Mouse (Mus musculus) T-helper 2 cell (primary cell): Measurements from ENCODE around the gene Arhgef9.

Experiments
- in situ Hi-C: fragments of 300-600 bp; cut with MboI, MseI; formaldehyde crosslinking; loops from one replicate; pipeline ENCODE4 v1.15.1; 2025; ENCODE audit warnings: high pct_unique_total_duplicates

The Arhgef9 gene

GRCm38 (mm10) chrX:95196104-95196919, at the start of gene Arhgef9:
TSS of gene Arhgef9 (minus strand) at chrX:95196856.
- in situ Hi-C loops = loop anchor here (25.0 kb wide), 1 partner anchor 284 kb away; no protein-coding TSS in a partner anchor

- in situ Hi-C loops = no loop called here
Observed at GRCm38 (mm10) chrX:95238896-95239295, 42.2 kb upstream of the Arhgef9 start.

GRCm38 (mm10) chrX:95195363-95196103, 1.1 kb downstream of the Arhgef9 start:
- in situ Hi-C loops = loop anchor here (25.0 kb wide), 1 partner anchor 283 kb away; no protein-coding TSS in a partner anchor

GRCm38 (mm10) chrX:95175978-95176377, 20.7 kb downstream of the Arhgef9 start:
- in situ Hi-C loops = loop anchor here (25.0 kb wide), 1 partner anchor 264 kb away; no protein-coding TSS in a partner anchor

GRCm38 (mm10) chrX:95166317-95166716, 30.3 kb downstream of the Arhgef9 start:
- in situ Hi-C loops = no loop called here

GRCm38 (mm10) chrX:95165671-95166127, 31.0 kb downstream of the Arhgef9 start:
- in situ Hi-C loops = no loop called here

GRCm38 (mm10) chrX:95164140-95164539, 32.5 kb downstream of the Arhgef9 start:
- in situ Hi-C loops = loop anchor here (5.0 kb wide), 1 partner anchor 92 kb away; no protein-coding TSS in a partner anchor

- in situ Hi-C loops = loop anchor here (5.0 kb wide), 1 partner anchor 91 kb away; no protein-coding TSS in a partner anchor
Observed at GRCm38 (mm10) chrX:95163452-95163851, 33.2 kb downstream of the Arhgef9 start.

- in situ Hi-C loops = no loop called here
Observed at GRCm38 (mm10) chrX:95156833-95157386, 39.7 kb downstream of the Arhgef9 start.

- in situ Hi-C loops = no loop called here
Observed at GRCm38 (mm10) chrX:95138636-95139035, 58.0 kb downstream of the Arhgef9 start.

- in situ Hi-C loops = no loop called here
Observed at GRCm38 (mm10) chrX:95133502-95133901, 63.2 kb downstream of the Arhgef9 start.

- in situ Hi-C loops = no loop called here
Observed at GRCm38 (mm10) chrX:95132996-95133395, 63.7 kb downstream of the Arhgef9 start.

- in situ Hi-C loops = no loop called here
Observed at GRCm38 (mm10) chrX:95131783-95132182, 64.9 kb downstream of the Arhgef9 start.

- in situ Hi-C loops = no loop called here
Observed at GRCm38 (mm10) chrX:95123462-95123861, 73.2 kb downstream of the Arhgef9 start.

GRCm38 (mm10) chrX:95104361-95104760, 92.3 kb downstream of the Arhgef9 start:
- in situ Hi-C loops = no loop called here

- in situ Hi-C loops = no loop called here
Observed at GRCm38 (mm10) chrX:95087674-95088073, 109.0 kb downstream of the Arhgef9 start.

GRCm38 (mm10) chrX:95077013-95077699, 119.5 kb downstream of the Arhgef9 start:
- in situ Hi-C loops = no loop called here

GRCm38 (mm10) chrX:95027907-95028306, 168.7 kb downstream of the Arhgef9 start:
- in situ Hi-C loops = no loop called here

GRCm38 (mm10) chrX:95026361-95026892, 170.2 kb downstream of the Arhgef9 start, which contains the start of gene Spin4:
TSS of gene Spin4 (minus strand) at chrX:95026682.
- in situ Hi-C loops = no loop called here

GRCm38 (mm10) chrX:95025779-95026360, 170.8 kb downstream of the Arhgef9 start:
- in situ Hi-C loops = no loop called here
